In genomic region chr2:164960716-164961441, GRCm38 (mm10) we compare ENCODE assay signal across 8 mouse cellular contexts. TPM values are rescaled to one million over a fixed set of nuclear protein-coding genes. Genes with fewer than 3 reads are reported as not detected.
A peak's percentile ranks its signal among the peaks of the same experiment; 100 is the strongest.
DNase-seq lines count a peak whose midpoint lies in the region; ATAC-seq and TF ChIP-seq lines count a peak whose summit lies in the region.

Gene Slc12a5 (plus strand): TSS chr2:164960802.

- no peak within 1 kb of the TSS for H3K27ac ChIP-seq in heart, adult 2 months
- H3K27ac ChIP-seq in liver, adult 2 months (replicated peaks; ENCODE audit: insufficient read depth, low read depth, low read length) = no peak within 1 kb of the TSS
- peak within 1 kb of the TSS; percentile 81 for H3K27ac ChIP-seq in midbrain, postnatal 0 days (ENCODE audit: low read depth, low read length)

- no peaks in the 10 kb centered on the region for H3K36me3 ChIP-seq in heart, adult 2 months (ENCODE audit: control insufficient read depth, insufficient read depth, low read length)
- H3K36me3 ChIP-seq in liver, adult 2 months (ENCODE audit: control insufficient read depth, insufficient read depth, low read length) = no peaks in the 10 kb centered on the region
- H3K36me3 ChIP-seq in midbrain, postnatal 0 days (ENCODE audit: insufficient read depth, low read length) = no peaks in the 10 kb centered on the region

- peak; percentile 27 to 47 for DNase-seq in urinary bladder, postnatal 36 days (ENCODE audit: low spot score in 2 of 2)
- no peak for DNase-seq in urinary bladder, postnatal 4 days (ENCODE audit: low spot score in 2 of 2)
- peak; percentile 77 for DNase-seq in cerebellum, adult 8-10 months
- DNase-seq in heart, adult 2 months = peak; percentile 58 to 62
- DNase-seq in kidney, adult 9 months = peak; percentile 52
- DNase-seq in liver, adult 2 months (ENCODE audit: extremely low read depth, low read depth, low spot score) = peak; percentile 41
- peak; percentile 74 for DNase-seq in midbrain, postnatal 0 days (ENCODE audit: low spot score)
- DNase-seq in c-Kit-positive CD71-positive TER-119-positive erythroid progenitor cells, embryonic 14.5 days (ENCODE audit: low spot score) = no peak

- H3K4me1 ChIP-seq in heart, adult 2 months (ENCODE audit: control insufficient read depth, insufficient read depth, low read length) = no peaks in the 10 kb centered on the region; the same call in 1 of the 2 replicates
- no peaks in the 10 kb centered on the region for H3K4me1 ChIP-seq in liver, adult 2 months (ENCODE audit: control insufficient read depth, insufficient read depth, low read length)
- H3K4me1 ChIP-seq in midbrain, postnatal 0 days (ENCODE audit: insufficient read depth, low read length) = peaks cover 17% of the 10 kb centered on the region

- H3K27me3 ChIP-seq in heart, adult 2 months (ENCODE audit: control insufficient read depth, insufficient read depth, low read length) = no peaks in the 10 kb centered on the region
- no peaks in the 10 kb centered on the region for H3K27me3 ChIP-seq in liver, adult 2 months (ENCODE audit: control insufficient read depth, insufficient read depth, low read length)
- H3K27me3 ChIP-seq in midbrain, postnatal 0 days (ENCODE audit: insufficient read depth, low read length) = no peaks in the 10 kb centered on the region

- no peak for TF ChIP-seq EP300 in heart, adult 2 months (IDR thresholded peaks at IDR 0.05; ENCODE audit: insufficient read depth, low read depth, low read length)

- WGBS in heart, adult 2 months = 1% methylated on average over 32 of the region's 54 CpGs
- WGBS in liver, adult 2 months = 5% methylated on average over 47 of the region's 54 CpGs
- WGBS in midbrain, postnatal 0 days = 4% methylated on average over 22 of the region's 54 CpGs

- no peak for TF ChIP-seq POLR2A in heart, adult 2 months (IDR thresholded peaks at IDR 0.05; ENCODE audit: insufficient read depth, low read depth, low read length)
- no peak for TF ChIP-seq POLR2A in liver, adult 2 months (IDR thresholded peaks at IDR 0.05; ENCODE audit: extremely low read depth, insufficient read depth, low read length)

- intact Hi-C loops in heart, adult 2 months (cut with DNase I) = no loop called here

- H3K9ac ChIP-seq in heart, adult 2 months (ENCODE audit: low read depth, low read length) = peak within 1 kb of the TSS; percentile 51; the same call in 1 of the 2 replicates
- H3K9ac ChIP-seq in liver, adult 2 months (ENCODE audit: low read depth, low read length) = peak within 1 kb of the TSS; percentile 76
- peak within 1 kb of the TSS; percentile 72 for H3K9ac ChIP-seq in midbrain, postnatal 0 days (replicated peaks; ENCODE audit: low read length, poor library complexity, severe bottlenecking)

- TF ChIP-seq CTCF in heart, adult 2 months (IDR thresholded peaks at IDR 0.05) = no peak
- TF ChIP-seq CTCF in liver, adult 2 months (IDR thresholded peaks at IDR 0.05; ENCODE audit: low read depth, low read length) = no peak
- TF ChIP-seq CTCF in midbrain, postnatal 0 days (IDR thresholded peaks at IDR 0.05) = no peak

- H3K79me2 ChIP-seq in heart, adult 2 months (replicated peaks; ENCODE audit: control insufficient read depth, insufficient read depth, low read length) = no peaks in the 10 kb centered on the region
- no peaks in the 10 kb centered on the region for H3K79me2 ChIP-seq in liver, adult 2 months (ENCODE audit: control insufficient read depth, insufficient read depth, low read length)

- H3K4me2 ChIP-seq in midbrain, postnatal 0 days (ENCODE audit: low read depth, low read length, poor library complexity, severe bottlenecking) = peak within 1 kb of the TSS; percentile 72

- H3K4me3 ChIP-seq in heart, adult 2 months = peak within 1 kb of the TSS; percentile 37
- peak within 1 kb of the TSS; percentile 73 for H3K4me3 ChIP-seq in liver, adult 2 months (ENCODE audit: insufficient read depth, low read depth, low read length)
- peak within 1 kb of the TSS; percentile 56 for H3K4me3 ChIP-seq in midbrain, postnatal 0 days (ENCODE audit: low read depth, low read length)

- no peaks in the 10 kb centered on the region for H3K9me3 ChIP-seq in midbrain, postnatal 0 days (ENCODE audit: low read length)

- ATAC-seq in midbrain, postnatal 0 days (ENCODE audit: low FRiP score) = peak; percentile 45; the same call in 1 of the 2 replicates

RNA-seq across cellular contexts. Expression of gene Slc12a5, which starts in this region (rescaled TPM):
- 1 to 10 TPM; 2.2 to 2.3 TPM for total RNA-seq in heart, adult 2 months (2021)
- 1.5 TPM in 2 replicates for polyA plus RNA-seq in heart, adult 2 months (2012; rRNA removed)
- total RNA-seq in liver, adult 2 months (2014; rRNA removed) = 0.46 and 0.54 TPM in 2 replicates
- polyA plus RNA-seq in liver, adult 2 months (2012; rRNA removed) = 0.85 and 1.1 TPM in 2 replicates
- total RNA-seq in midbrain, postnatal 0 days (2014; rRNA removed) = 311 and 368 TPM in 2 replicates
- 83.5 and 86.4 TPM in 2 replicates for polyA plus RNA-seq in midbrain, postnatal 0 days (2015; fragmentation: Nextera tagmentation; extraction: Ambion mirVana)

Comparison
In these comparisons a context has a peak if more than half of its experiments do, and no peak if none do; other contexts are left out.
1. RNA of gene Slc12a5 (total RNA-seq): 311 to 368 TPM in midbrain, postnatal 0 days; 2.2 to 2.3 TPM in heart, adult 2 months and 0.46 to 0.54 TPM in liver, adult 2 months; every median in the first group is over 10 times any median in the second.
2. RNA of gene Slc12a5 (polyA plus RNA-seq): 83.5 to 86.4 TPM in midbrain, postnatal 0 days; 1.5 TPM in heart, adult 2 months and 0.85 to 1.1 TPM in liver, adult 2 months; every median in the first group is over 10 times any median in the second.
3. DNase-seq: peak in urinary bladder, postnatal 36 days (2 of 2), cerebellum, adult 8-10 months (single experiment), heart, adult 2 months (2 of 2), kidney, adult 9 months (single experiment), liver, adult 2 months (single experiment) and midbrain, postnatal 0 days (single experiment); none in urinary bladder, postnatal 4 days (0 of 2) and c-Kit-positive CD71-positive TER-119-positive erythroid progenitor cells, embryonic 14.5 days (single experiment).
4. Peak in every context shown above with its lines, with median percentiles within 50 percentile points of each other: H3K4me3 ChIP-seq and H3K9ac ChIP-seq.